Mouse (Mus musculus) kidney, embryonic 16.5 days (tissue): ENCODE results near the gene Cfap70. TPM values are rescaled to one million over a fixed set of nuclear protein-coding genes. Genes with fewer than 3 reads are reported as not detected.

Source experiments
- ATAC-seq: fragments of 200-750 bp; cut with Nextera tagmentation; 2 replicates; pipeline ENCODE4 v1.8.0; 2017; ENCODE audit warnings: moderate TSS enrichment; ENCODE audit not compliant: low FRiP score, low TSS enrichment
- H3K27ac ChIP-seq: fragments of 300-500 bp; sonication (generic); 2 replicates; pipeline ENCODE4 v1.5.1; 2014; ENCODE audit warnings: low read length
- H3K27me3 ChIP-seq: fragments of 300-500 bp; sonication (generic); 2 replicates; pipeline ENCODE4 v1.6.1; 2014; ENCODE audit warnings: low read length, control low read depth, mixed read lengths; ENCODE audit not compliant: insufficient read depth
- H3K36me3 ChIP-seq: fragments of 300-500 bp; sonication (generic); 2 replicates; pipeline ENCODE4 v1.6.1; 2014; ENCODE audit warnings: low read length, control low read depth, mixed read lengths; ENCODE audit not compliant: insufficient read depth
- H3K4me1 ChIP-seq: fragments of 300-500 bp; sonication (generic); 2 replicates; pipeline ENCODE4 v1.6.1; 2014; ENCODE audit warnings: low read length, control low read depth, mixed read lengths; ENCODE audit not compliant: insufficient read depth
- H3K4me2 ChIP-seq: fragments of 300-500 bp; sonication (generic); replicated peaks from 2 replicates; pipeline ENCODE4 v1.6.1; 2014; ENCODE audit warnings: low read depth, low read length
- H3K4me3 ChIP-seq: fragments of 300-500 bp; sonication (generic); 2 replicates; pipeline ENCODE4 v1.5.1; 2014; ENCODE audit warnings: mild to moderate bottlenecking, low read length
- H3K9ac ChIP-seq: fragments of 300-500 bp; sonication (generic); replicated peaks from 2 replicates; pipeline ENCODE4 v1.6.1; 2014; ENCODE audit warnings: low read length
- H3K9me3 ChIP-seq: fragments of 300-500 bp; sonication (generic); 2 replicates; pipeline ENCODE4 v1.6.1; 2016; ENCODE audit warnings: low read length, control low read depth
- WGBS: fragments of 180-500 bp; shearing (Covaris S2); extraction: QIAGEN DNeasy Blood & Tissue Kit; methylation state at CpG from one replicate; pipeline ENCODE4 v1.1.7; 2014; 5-methylcytosine and 5-hydroxymethylcytosine counted together
- polyA plus RNA-seq: library from polyadenylated mRNA; unstranded; fragments of >200 nt; fragmentation: Nextera tagmentation; extraction: Ambion mirVana; gene quantifications from 2 replicates; pipeline ENCODE4 v1.2.1, GENCODE M21; 2015

Cfap70 gene
- polyA plus RNA-seq, 1 experiment from 2014 or later: 1.0 TPM

GRCm38 (mm10) chr14:20363230-20363629 lies 88.8 kb downstream of the Cfap70 start:
- Histone ChIP-seq H3K9ac (no peak overlapping the region), H3K9me3 (no peaks in the 10 kb centered on the region), H3K4me1 (no peaks in the 10 kb centered on the region), H3K27ac (no peak overlapping the region), H3K4me2 (no peak overlapping the region), H3K36me3 (peaks cover 50% of the 10 kb centered on the region), H3K4me3 (no peak overlapping the region), H3K27me3 (no peaks in the 10 kb centered on the region)
- WGBS: 93% methylated on average over 4 of the region's 4 CpGs
- ATAC-seq: no peak

- Histone ChIP-seq H3K9ac (peak within 1 kb of the TSS; percentile 98), H3K36me3 (peaks cover 13% of the 10 kb centered on the region), H3K4me2 (peak within 1 kb of the TSS; percentile 77), H3K27ac (peak within 1 kb of the TSS; percentile 93), H3K4me3 (peak within 1 kb of the TSS; percentile 72), H3K27me3 (no peaks in the 10 kb centered on the region), H3K4me1 (peaks cover 18% of the 10 kb centered on the region), H3K9me3 (no peaks in the 10 kb centered on the region)
- ATAC-seq: peak; percentile 99
- WGBS: 1% methylated on average over 42 of the region's 42 CpGs
Measured at GRCm38 (mm10) chr14:20347991-20348541, 104.0 kb downstream of the Cfap70 start, which contains the start of the genes Ecd and Fam149b. Ecd (minus strand) TSS chr14:20348121. Fam149b (plus strand) TSS chr14:20348162.

- WGBS: 2% methylated on average over 15 of the region's 15 CpGs
- Histone ChIP-seq H3K4me3 (peak overlapping the region; percentile 72), H3K27ac (peak overlapping the region; percentile 93), H3K9me3 (no peaks in the 10 kb centered on the region), H3K4me1 (peaks cover 18% of the 10 kb centered on the region), H3K36me3 (peaks cover 13% of the 10 kb centered on the region), H3K4me2 (peak overlapping the region; percentile 72), H3K27me3 (no peaks in the 10 kb centered on the region), H3K9ac (peak overlapping the region; percentile 98)
- ATAC-seq: peak; percentile 33; the same call in 1 of the 2 replicates
Measured at GRCm38 (mm10) chr14:20347441-20347990, 104.5 kb downstream of the Cfap70 start.

- WGBS: 81% methylated on average over 9 of the region's 9 CpGs
- H3K4me1 ChIP-seq: peaks cover 18% of the 10 kb centered on the region
- no peak overlapping the region for H3K4me2 ChIP-seq
- H3K27ac ChIP-seq: no peak overlapping the region
- H3K9me3 ChIP-seq: no peaks in the 10 kb centered on the region
- no peak overlapping the region for H3K9ac ChIP-seq
- no peak overlapping the region for H3K4me3 ChIP-seq
- H3K27me3 ChIP-seq: no peaks in the 10 kb centered on the region
- H3K36me3 ChIP-seq: peaks cover 24% of the 10 kb centered on the region
- no peak for ATAC-seq
Measured at GRCm38 (mm10) chr14:20345885-20346284, 106.1 kb downstream of the Cfap70 start.

Other genes starting within 250 kb of the Cfap70 start
- not detected in 2 replicates for gene Kcnk16, start 183.0 kb downstream of the Cfap70 start, polyA plus RNA-seq
- gene Nudt13, start 157.5 kb downstream of the Cfap70 start, polyA plus RNA-seq: 13.9 and 21.0 TPM in 2 replicates
- 60.9 and 61.9 TPM in 2 replicates for gene Ecd, start 104.1 kb downstream of the Cfap70 start, polyA plus RNA-seq
- gene Fam149b, start 104.1 kb downstream of the Cfap70 start, polyA plus RNA-seq: 36.9 TPM in 2 replicates
- gene Dnajc9, start 63.3 kb downstream of the Cfap70 start, polyA plus RNA-seq: 173 and 184 TPM in 2 replicates
- gene Mrps16, start 58.6 kb downstream of the Cfap70 start, polyA plus RNA-seq: 90.7 and 95.7 TPM in 2 replicates
- gene Anxa7, start 27.9 kb upstream of the Cfap70 start, polyA plus RNA-seq: 42.1 and 46.3 TPM in 2 replicates
- gene Mss51, start 44.7 kb upstream of the Cfap70 start, polyA plus RNA-seq: 0.55 TPM in 2 replicates
- 29.1 and 37.2 TPM in 2 replicates for gene Ppp3cb, start 94.3 kb upstream of the Cfap70 start, polyA plus RNA-seq
- 8.0 and 10.2 TPM in 2 replicates for gene Usp54, start 188.8 kb upstream of the Cfap70 start, polyA plus RNA-seq
- 3.0 and 3.2 TPM in 2 replicates for gene Myoz1, start 204.3 kb upstream of the Cfap70 start, polyA plus RNA-seq
- 0.92 and 1.2 TPM in 2 replicates for gene Synpo2l, start 216.1 kb upstream of the Cfap70 start, polyA plus RNA-seq
- 113 and 120 TPM in 2 replicates for gene Sec24c, start 222.1 kb upstream of the Cfap70 start, polyA plus RNA-seq
- gene Fut11, start 242.7 kb upstream of the Cfap70 start, polyA plus RNA-seq: 28.2 and 28.5 TPM in 2 replicates